Mouse (Mus musculus) cerebellum, adult 2 months (tissue): ENCODE results near the gene Pde2a.

Source experiments
- CTCF ChIP-seq: fragments of 200-500 bp; IDR thresholded peaks from 2 replicates; pipeline ENCODE4 v1.5.1; 2011; ENCODE audit warnings: low read depth, mild to moderate bottlenecking, control low read depth, low read length, moderate library complexity, borderline replicate concordance; ENCODE audit not compliant: insufficient read depth
- POLR2A ChIP-seq: fragments of 200-500 bp; IDR thresholded peaks from 2 replicates; pipeline ENCODE4 v1.6.1; 2011; ENCODE audit warnings: low read length, control low read depth, borderline replicate concordance; ENCODE audit not compliant: insufficient read depth

DNA sequence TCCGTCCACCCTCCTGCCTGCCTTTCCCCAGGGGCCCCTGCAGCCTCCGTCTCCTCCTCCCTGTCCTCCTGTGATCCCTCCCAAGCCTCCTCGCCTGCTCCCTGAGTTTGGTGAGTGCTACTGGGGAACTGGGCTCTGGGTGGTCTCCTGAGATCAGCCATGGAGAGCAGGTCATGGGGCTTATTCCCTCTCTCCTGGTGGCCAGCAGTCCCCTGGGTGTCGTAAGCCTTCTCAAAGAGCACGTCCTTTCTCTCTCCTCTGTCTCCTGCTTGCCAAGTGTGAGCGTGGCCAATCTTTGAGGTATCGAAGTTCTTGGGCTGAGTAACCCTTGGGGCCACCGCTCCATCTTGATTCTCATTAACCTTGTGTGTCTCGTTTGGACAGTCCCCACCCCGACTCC lies 36.6 kb upstream of the Pde2a start:
- TF ChIP-seq CTCF (no peak), POLR2A (no peak)
